Mouse (Mus musculus) G1E (cell line): Measurements from ENCODE around the gene Pigp. TPM values are rescaled to one million over a fixed set of nuclear protein-coding genes. Genes with fewer than 3 reads are reported as not detected.

Source experiments
- ATAC-seq: 2 replicates; pipeline ENCODE4 v1.8.0; 2016; ENCODE audit warnings: mild to moderate bottlenecking; ENCODE audit not compliant: insufficient number of reproducible peaks, poor library complexity, low FRiP score, severe bottlenecking; ENCODE audit errors: extremely low read depth
- DNase-seq: peaks from one replicate; pipeline ENCODE4 v3.0.0; 2012; ENCODE audit warnings: low spot score
- H3K27me3 ChIP-seq: 2 replicates; pipeline ENCODE4 v1.6.1; 2012; ENCODE audit warnings: mild to moderate bottlenecking, low read length, inconsistent platforms; ENCODE audit not compliant: insufficient read depth
- H3K36me3 ChIP-seq: replicated peaks from 2 replicates; pipeline ENCODE3; 2012; ENCODE audit warnings: mild to moderate bottlenecking, inconsistent platforms
- H3K4me1 ChIP-seq: 2 replicates; pipeline ENCODE4 v1.6.1; 2012; ENCODE audit warnings: low read depth, low read length, inconsistent platforms, mixed read lengths; ENCODE audit not compliant: insufficient read depth
- H3K4me3 ChIP-seq: 2 replicates; pipeline ENCODE4 v1.5.1; 2012; ENCODE audit warnings: low read depth, mild to moderate bottlenecking, inconsistent platforms, low read length, moderate library complexity, mixed read lengths
- H3K9me3 ChIP-seq: replicated peaks from 2 replicates; pipeline ENCODE4 v1.6.1; 2012; ENCODE audit warnings: inconsistent platforms
- CTCF ChIP-seq: IDR thresholded peaks from 2 replicates; pipeline ENCODE4 v1.5.1; 2012; ENCODE audit warnings: low read depth, low read length, inconsistent platforms, mixed read lengths
- GATA1 ChIP-seq: IDR thresholded peaks from 2 replicates; pipeline ENCODE4 v1.6.1; 2012; ENCODE audit warnings: borderline replicate concordance, low read length, inconsistent platforms, mixed read lengths
- GATA2 ChIP-seq: IDR thresholded peaks from 2 replicates; pipeline ENCODE4 v1.6.1; 2012; ENCODE audit warnings: low read depth, low read length, inconsistent platforms, borderline replicate concordance
- POLR2AphosphoS5 ChIP-seq: IDR thresholded peaks from 2 replicates; pipeline ENCODE4 v1.6.1; 2012; ENCODE audit warnings: low read depth, low read length, inconsistent platforms; ENCODE audit not compliant: insufficient replicate concordance
- TAL1 ChIP-seq: conservative IDR thresholded peaks from 2 replicates; pipeline ENCODE4 v1.6.1; 2012; ENCODE audit warnings: low read depth, low read length, inconsistent platforms, mixed read lengths
- polyA plus RNA-seq: library from polyadenylated mRNA; stranded (reverse); fragments of >175 nt; gene quantifications from 2 replicates; pipeline ENCODE4 v1.2.3, GENCODE M21; 2012
- total RNA-seq, 2 experiments: library from RNA; stranded (forward) in 1 of 2; stranded (reverse) in 1 of 2; fragments of 200-1000 nt in 1 of 2; fragments of >200 nt in 1 of 2; fragmentation: Nextera tagmentation in 1 of 2; gene quantifications; 2 replicates each; pipeline ENCODE4 v1.2.3; 2014 to 2017

The Pigp gene
- total and polyA plus RNA-seq, 3 experiments = 14.1 to 40.5 (median 30.6) TPM

DNA sequence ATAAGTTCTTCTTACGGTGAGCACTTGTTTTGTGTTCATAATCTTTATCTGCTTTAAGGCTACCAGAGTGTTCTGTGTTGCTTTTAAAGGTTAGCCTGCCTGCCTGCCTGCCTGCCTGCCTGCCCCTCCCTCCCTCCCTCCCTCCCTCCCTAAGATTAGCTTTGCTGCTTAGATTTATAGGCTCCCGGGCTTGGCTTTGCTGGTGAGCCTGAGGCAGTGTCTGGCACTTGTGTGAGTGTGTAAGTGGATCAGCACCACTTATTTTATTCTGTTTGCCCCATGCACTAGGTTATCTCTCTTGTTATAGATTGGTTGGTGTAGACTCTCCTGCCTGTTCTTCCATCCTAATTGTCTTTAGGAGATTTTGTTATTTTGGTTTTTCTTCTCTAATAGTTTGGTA, 30.0 kb upstream of the Pigp start:
- no peak for TF ChIP-seq GATA1
- no peak for TF ChIP-seq TAL1
- TF ChIP-seq POLR2AphosphoS5 = no peak
- no peak for TF ChIP-seq GATA2
- TF ChIP-seq CTCF = no peak

DNA sequence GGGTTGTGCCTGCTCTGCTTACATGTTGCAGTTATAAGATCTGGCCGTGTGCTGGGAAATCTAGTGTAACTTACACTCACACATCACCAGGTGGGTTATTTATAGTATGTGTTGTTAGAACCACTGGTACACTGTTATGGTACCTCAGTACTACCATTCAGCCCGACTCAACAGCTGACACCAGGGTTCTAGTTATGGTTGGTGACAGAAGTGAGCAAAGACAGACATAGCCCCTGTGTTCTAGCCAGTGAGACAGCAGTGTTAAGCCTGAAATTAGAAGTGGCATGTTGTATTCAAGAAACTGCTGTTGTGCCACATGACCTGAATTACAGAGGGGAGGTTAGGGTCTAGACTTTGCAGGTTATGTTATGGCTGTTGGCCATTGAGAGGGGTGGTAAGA, 27.5 kb upstream of the Pigp start:
- peaks cover 40% of the 10 kb centered on the region for H3K36me3 ChIP-seq
- no peaks in the 10 kb centered on the region for H3K27me3 ChIP-seq
- no peaks in the 10 kb centered on the region for H3K9me3 ChIP-seq
- TF ChIP-seq CTCF (no peak), TAL1 (no peak), GATA1 (no peak), POLR2AphosphoS5 (no peak), GATA2 (no peak)
- H3K4me1 ChIP-seq = peaks cover 3% of the 10 kb centered on the region; the same call in 1 of the 2 replicates
- ATAC-seq = no peak
- no peak for DNase-seq
- no peak overlapping the region for H3K4me3 ChIP-seq

More for the DNA sequence above, 30.0 kb upstream of the Pigp start:
- Histone ChIP-seq H3K9me3 (no peaks in the 10 kb centered on the region), H3K4me1 (peaks cover 2% of the 10 kb centered on the region; the same call in 1 of the 2 replicates), H3K4me3 (no peak overlapping the region), H3K36me3 (peaks cover 34% of the 10 kb centered on the region), H3K27me3 (no peaks in the 10 kb centered on the region)
- DNase-seq (no peak), ATAC-seq (no peak)

DNA sequence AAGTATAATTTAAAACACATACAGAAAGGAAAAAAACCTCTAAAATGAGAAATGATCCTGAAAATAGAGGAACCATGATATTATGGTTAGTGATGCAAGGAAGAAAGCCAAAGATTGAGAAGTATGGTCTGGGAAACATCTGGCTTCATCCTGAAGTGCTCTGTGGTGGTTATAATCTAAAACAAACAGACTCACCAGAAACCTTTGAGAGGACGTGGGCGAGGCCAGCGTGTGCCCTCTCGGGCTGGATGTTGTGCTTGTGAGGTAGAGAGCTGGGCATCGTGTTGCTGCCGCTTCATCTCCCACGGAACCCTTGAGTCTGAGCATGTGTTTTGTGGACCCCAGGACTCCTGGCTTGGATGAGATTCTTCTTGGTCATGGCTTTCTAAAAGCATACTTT, 25.0 kb upstream of the Pigp start:
- Histone ChIP-seq H3K27me3 (no peaks in the 10 kb centered on the region), H3K36me3 (peaks cover 38% of the 10 kb centered on the region), H3K4me3 (no peak overlapping the region), H3K9me3 (no peaks in the 10 kb centered on the region), H3K4me1 (peaks cover 3% of the 10 kb centered on the region; the same call in 1 of the 2 replicates)
- ATAC-seq = no peak
- no peak for TF ChIP-seq GATA2
- TF ChIP-seq TAL1 = no peak
- no peak for TF ChIP-seq POLR2AphosphoS5
- no peak for TF ChIP-seq GATA1
- no peak for TF ChIP-seq CTCF
- DNase-seq = no peak

DNA sequence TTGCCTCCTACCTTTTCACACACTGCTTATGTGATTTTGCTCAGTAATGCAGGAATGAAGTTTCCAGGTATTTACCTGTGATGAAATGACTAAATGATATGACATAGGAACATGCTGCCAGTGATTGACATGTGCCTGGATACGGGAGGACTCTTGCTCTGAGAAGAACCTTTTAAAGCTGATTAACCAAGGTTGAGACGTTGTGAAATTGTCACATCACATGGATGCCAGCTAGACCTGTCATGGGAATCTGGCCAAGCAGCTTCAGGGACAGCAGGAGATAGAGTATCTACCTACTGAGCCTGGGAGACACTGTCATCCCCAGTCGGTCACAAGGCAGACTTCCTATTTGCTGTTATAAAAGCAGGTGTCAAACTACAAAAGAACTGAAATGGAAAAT, 23.4 kb upstream of the Pigp start:
- peaks cover 38% of the 10 kb centered on the region for H3K36me3 ChIP-seq
- no peak overlapping the region for H3K4me3 ChIP-seq
- peaks cover 3% of the 10 kb centered on the region; the same call in 1 of the 2 replicates for H3K4me1 ChIP-seq
- no peak for DNase-seq
- TF ChIP-seq GATA1 = no peak
- no peak for TF ChIP-seq TAL1
- TF ChIP-seq POLR2AphosphoS5 = no peak
- no peak for ATAC-seq
- no peaks in the 10 kb centered on the region for H3K27me3 ChIP-seq
- no peaks in the 10 kb centered on the region for H3K9me3 ChIP-seq

DNA sequence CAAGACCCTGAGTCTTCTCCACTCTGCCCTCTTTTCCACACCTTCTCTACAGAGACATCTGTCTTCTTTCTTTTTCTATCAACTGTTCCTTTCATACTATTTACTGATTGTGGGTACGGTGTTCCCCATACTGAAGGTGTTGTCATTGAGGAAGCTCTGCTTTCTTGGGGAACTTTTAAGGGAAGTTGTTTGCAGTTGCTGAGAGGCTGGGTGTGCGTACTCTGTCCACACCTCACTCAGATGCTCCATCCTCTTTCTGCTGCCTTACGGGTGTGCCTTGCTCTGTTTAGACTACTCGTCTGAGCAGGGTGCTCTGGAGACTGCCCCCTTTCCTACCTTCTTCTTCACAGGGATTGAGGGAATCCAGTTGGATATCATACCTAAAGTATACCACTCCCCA, 20.7 kb upstream of the Pigp start:
- peaks cover 36% of the 10 kb centered on the region for H3K36me3 ChIP-seq
- H3K4me3 ChIP-seq = no peak overlapping the region
- TF ChIP-seq CTCF = no peak
- no peak for TF ChIP-seq TAL1
- H3K4me1 ChIP-seq = peaks cover 3% of the 10 kb centered on the region; the same call in 1 of the 2 replicates
- H3K27me3 ChIP-seq = no peaks in the 10 kb centered on the region
- ATAC-seq (no peak), DNase-seq (no peak)
- H3K9me3 ChIP-seq = no peaks in the 10 kb centered on the region

DNA sequence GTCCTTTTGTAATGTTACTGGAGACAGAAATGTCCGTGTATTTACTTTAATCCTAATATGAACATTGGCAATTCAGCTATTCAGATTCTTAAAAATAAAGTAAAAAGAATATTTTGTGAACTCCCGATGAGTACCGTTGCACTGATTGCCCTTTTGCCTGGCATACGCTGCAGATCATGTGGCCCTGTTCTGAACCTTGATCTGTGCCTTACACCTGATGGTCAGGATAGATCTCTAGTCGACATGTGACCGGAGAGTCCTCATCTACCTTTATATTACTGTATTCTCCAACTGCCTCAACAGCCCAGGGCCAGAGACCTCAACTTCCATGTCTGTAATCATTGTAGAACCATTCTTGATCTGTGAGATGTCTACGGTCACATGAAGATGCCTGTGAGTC, 16.0 kb upstream of the Pigp start:
- H3K36me3 ChIP-seq = peaks cover 30% of the 10 kb centered on the region
- no peak overlapping the region for H3K4me3 ChIP-seq
- no peak for DNase-seq
- H3K4me1 ChIP-seq = no peaks in the 10 kb centered on the region
- TF ChIP-seq POLR2AphosphoS5 (no peak), TAL1 (no peak), CTCF (no peak), GATA2 (no peak), GATA1 (no peak)
- no peaks in the 10 kb centered on the region for H3K9me3 ChIP-seq
- no peaks in the 10 kb centered on the region for H3K27me3 ChIP-seq
- ATAC-seq = no peak

DNA sequence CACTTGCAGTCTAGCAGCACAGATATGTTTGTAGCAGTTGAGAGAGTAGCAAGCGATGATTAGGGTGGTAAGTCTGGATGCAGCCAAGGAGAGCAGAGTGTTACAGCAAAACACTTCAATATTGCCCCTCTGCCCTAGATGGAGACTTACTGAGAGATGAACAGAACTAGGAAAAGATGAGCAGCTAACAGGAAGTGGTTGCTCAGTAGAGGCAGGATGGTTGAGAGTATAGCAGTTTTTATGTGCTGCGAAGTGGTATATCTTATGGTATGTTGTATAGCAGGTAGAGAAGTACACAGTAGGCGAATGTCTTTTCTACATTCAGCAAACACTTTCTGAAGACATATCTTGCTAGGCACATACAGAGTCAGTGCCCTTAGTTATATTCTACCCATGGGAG, 11.6 kb upstream of the Pigp start:
- no peaks in the 10 kb centered on the region for H3K27me3 ChIP-seq
- H3K9me3 ChIP-seq = no peaks in the 10 kb centered on the region
- H3K4me1 ChIP-seq = peaks cover 3% of the 10 kb centered on the region; the same call in 1 of the 2 replicates
- no peak for TF ChIP-seq GATA1
- TF ChIP-seq TAL1 = no peak
- no peak for TF ChIP-seq GATA2
- no peak for TF ChIP-seq POLR2AphosphoS5
- no peak for TF ChIP-seq CTCF
- DNase-seq (no peak), ATAC-seq (no peak)
- H3K4me3 ChIP-seq = no peak overlapping the region
- peaks cover 26% of the 10 kb centered on the region for H3K36me3 ChIP-seq
